Mouse (Mus musculus): Measurements from ENCODE around the gene Rbms1. TPM values are rescaled to one million over a fixed set of nuclear protein-coding genes. Genes with fewer than 3 reads are reported as not detected.

Gene Rbms1
- total RNA-seq (2017) = 19.8 and 20.6 TPM in 2 replicates

GRCm38 (mm10) chr2:60962671-60963421, at the start of gene Rbms1:
Rbms1 (minus strand) TSS chr2:60963192.
- peak in 1 of 2 experiments; percentile 34; a peak in 1 of 4 replicates for ATAC-seq (replicated peaks in 1 of 2; ENCODE audit: insufficient read depth in 1 of 2, low FRiP score in 2 of 2, low TSS enrichment in 1 of 2, low read depth in 1 of 2, poor library complexity in 2 of 2, severe bottlenecking in 2 of 2)

GRCm38 (mm10) chr2:61012249-61012828, 49.3 kb upstream of the Rbms1 start:
- ATAC-seq (replicated peaks in 1 of 2; ENCODE audit: insufficient read depth in 1 of 2, low FRiP score in 2 of 2, low TSS enrichment in 1 of 2, low read depth in 1 of 2, poor library complexity in 2 of 2, severe bottlenecking in 2 of 2) = no peak

GRCm38 (mm10) chr2:60986286-60986685, 23.3 kb upstream of the Rbms1 start:
- no peak for ATAC-seq (replicated peaks in 1 of 2; ENCODE audit: insufficient read depth in 1 of 2, low FRiP score in 2 of 2, low TSS enrichment in 1 of 2, low read depth in 1 of 2, poor library complexity in 2 of 2, severe bottlenecking in 2 of 2)

- ATAC-seq (replicated peaks in 1 of 2; ENCODE audit: insufficient read depth in 1 of 2, low FRiP score in 2 of 2, low TSS enrichment in 1 of 2, low read depth in 1 of 2, poor library complexity in 2 of 2, severe bottlenecking in 2 of 2) = peak; percentile 91 to 92
Observed at GRCm38 (mm10) chr2:60978538-60979313, 15.7 kb upstream of the Rbms1 start.

GRCm38 (mm10) chr2:60972189-60972814, 9.3 kb upstream of the Rbms1 start:
- ATAC-seq (replicated peaks in 1 of 2; ENCODE audit: insufficient read depth in 1 of 2, low FRiP score in 2 of 2, low TSS enrichment in 1 of 2, low read depth in 1 of 2, poor library complexity in 2 of 2, severe bottlenecking in 2 of 2) = no peak

GRCm38 (mm10) chr2:60963616-60964015, 624 bp upstream of the Rbms1 start:
- ATAC-seq (replicated peaks in 1 of 2; ENCODE audit: insufficient read depth in 1 of 2, low FRiP score in 2 of 2, low TSS enrichment in 1 of 2, low read depth in 1 of 2, poor library complexity in 2 of 2, severe bottlenecking in 2 of 2) = no peak

- ATAC-seq (replicated peaks in 1 of 2; ENCODE audit: insufficient read depth in 1 of 2, low FRiP score in 2 of 2, low TSS enrichment in 1 of 2, low read depth in 1 of 2, poor library complexity in 2 of 2, severe bottlenecking in 2 of 2) = peak in 1 of 2 experiments; percentile 55; a peak in 2 of 4 replicates
Observed at GRCm38 (mm10) chr2:60962001-60962670, 856 bp downstream of the Rbms1 start.

- no peak for ATAC-seq (replicated peaks in 1 of 2; ENCODE audit: insufficient read depth in 1 of 2, low FRiP score in 2 of 2, low TSS enrichment in 1 of 2, low read depth in 1 of 2, poor library complexity in 2 of 2, severe bottlenecking in 2 of 2)
Observed at GRCm38 (mm10) chr2:60961281-60961680, 1.7 kb downstream of the Rbms1 start.

GRCm38 (mm10) chr2:60948241-60948640, 14.8 kb downstream of the Rbms1 start:
- ATAC-seq (replicated peaks in 1 of 2; ENCODE audit: insufficient read depth in 1 of 2, low FRiP score in 2 of 2, low TSS enrichment in 1 of 2, low read depth in 1 of 2, poor library complexity in 2 of 2, severe bottlenecking in 2 of 2) = no peak

- peak; percentile 53 to 62; a peak in 3 of 4 replicates for ATAC-seq (replicated peaks in 1 of 2; ENCODE audit: insufficient read depth in 1 of 2, low FRiP score in 2 of 2, low TSS enrichment in 1 of 2, low read depth in 1 of 2, poor library complexity in 2 of 2, severe bottlenecking in 2 of 2)
Observed at GRCm38 (mm10) chr2:60947817-60948216, 15.2 kb downstream of the Rbms1 start.

GRCm38 (mm10) chr2:60940454-60940961, 22.5 kb downstream of the Rbms1 start:
- ATAC-seq (replicated peaks in 1 of 2; ENCODE audit: insufficient read depth in 1 of 2, low FRiP score in 2 of 2, low TSS enrichment in 1 of 2, low read depth in 1 of 2, poor library complexity in 2 of 2, severe bottlenecking in 2 of 2) = no peak

GRCm38 (mm10) chr2:60939957-60940356, 23.0 kb downstream of the Rbms1 start:
- ATAC-seq (replicated peaks in 1 of 2; ENCODE audit: insufficient read depth in 1 of 2, low FRiP score in 2 of 2, low TSS enrichment in 1 of 2, low read depth in 1 of 2, poor library complexity in 2 of 2, severe bottlenecking in 2 of 2) = no peak

GRCm38 (mm10) chr2:60936910-60937309, 26.1 kb downstream of the Rbms1 start:
- no peak for ATAC-seq (replicated peaks in 1 of 2; ENCODE audit: insufficient read depth in 1 of 2, low FRiP score in 2 of 2, low TSS enrichment in 1 of 2, low read depth in 1 of 2, poor library complexity in 2 of 2, severe bottlenecking in 2 of 2)

- no peak for ATAC-seq (replicated peaks in 1 of 2; ENCODE audit: insufficient read depth in 1 of 2, low FRiP score in 2 of 2, low TSS enrichment in 1 of 2, low read depth in 1 of 2, poor library complexity in 2 of 2, severe bottlenecking in 2 of 2)
Observed at GRCm38 (mm10) chr2:60928948-60929347, 34.0 kb downstream of the Rbms1 start.

- peak; percentile 46 to 50; a peak in 3 of 4 replicates for ATAC-seq (replicated peaks in 1 of 2; ENCODE audit: insufficient read depth in 1 of 2, low FRiP score in 2 of 2, low TSS enrichment in 1 of 2, low read depth in 1 of 2, poor library complexity in 2 of 2, severe bottlenecking in 2 of 2)
Observed at GRCm38 (mm10) chr2:60927906-60928775, 34.9 kb downstream of the Rbms1 start.

- no peak for ATAC-seq (replicated peaks in 1 of 2; ENCODE audit: insufficient read depth in 1 of 2, low FRiP score in 2 of 2, low TSS enrichment in 1 of 2, low read depth in 1 of 2, poor library complexity in 2 of 2, severe bottlenecking in 2 of 2)
Observed at GRCm38 (mm10) chr2:60925063-60925462, 37.9 kb downstream of the Rbms1 start.

All from hematopoietic stem cell, adult 5-6 weeks (primary cell).